Mouse (Mus musculus) lung, embryonic 16.5 days (tissue): ENCODE measurements around the gene Lhx6. TPM values are rescaled to one million over a fixed set of nuclear protein-coding genes. Genes with fewer than 3 reads are reported as not detected.

Source experiments
- ATAC-seq: fragments of 200-750 bp; cut with Nextera tagmentation; 2 replicates; pipeline ENCODE4 v1.8.0; 2017; ENCODE audit warnings: low read depth, mild to moderate bottlenecking, moderate library complexity
- H3K27ac ChIP-seq: fragments of 300-500 bp; sonication (generic); 2 replicates; pipeline ENCODE4 v1.5.1; 2014; ENCODE audit warnings: mild to moderate bottlenecking, control low read depth, low read length
- H3K27me3 ChIP-seq: fragments of 300-500 bp; sonication (generic); 2 replicates; pipeline ENCODE4 v1.6.1; 2014; ENCODE audit warnings: low read depth, low read length, mixed read lengths; ENCODE audit not compliant: control insufficient read depth, insufficient read depth
- H3K36me3 ChIP-seq: fragments of 300-500 bp; sonication (generic); 2 replicates; pipeline ENCODE4 v1.6.1; 2014; ENCODE audit warnings: low read length; ENCODE audit not compliant: control insufficient read depth, insufficient read depth
- H3K4me1 ChIP-seq: fragments of 300-500 bp; sonication (generic); replicated peaks from 2 replicates; pipeline ENCODE4 v1.6.1; 2014; ENCODE audit warnings: low read length, mixed read lengths; ENCODE audit not compliant: control insufficient read depth, insufficient read depth
- H3K4me2 ChIP-seq: fragments of 300-500 bp; sonication (generic); 2 replicates; pipeline ENCODE4 v1.6.1; 2014; ENCODE audit warnings: low read depth, low read length, control low read depth
- H3K4me3 ChIP-seq: fragments of 300-500 bp; sonication (generic); 2 replicates; pipeline ENCODE4 v1.5.1; 2014; ENCODE audit warnings: mild to moderate bottlenecking, low read length, control low read depth
- H3K9ac ChIP-seq: fragments of 300-500 bp; sonication (generic); 2 replicates; pipeline ENCODE4 v1.6.1; 2014; ENCODE audit warnings: low read length, control low read depth
- H3K9me3 ChIP-seq: fragments of 300-500 bp; sonication (generic); 2 replicates; pipeline ENCODE4 v1.6.1; 2016; ENCODE audit warnings: low read length; ENCODE audit not compliant: control insufficient read depth
- WGBS: fragments of 180-500 bp; shearing (Covaris S2); extraction: QIAGEN DNeasy Blood & Tissue Kit; methylation state at CpG from one replicate; pipeline ENCODE4 v1.1.7; 2014; 5-methylcytosine and 5-hydroxymethylcytosine counted together
- polyA plus RNA-seq: library from polyadenylated mRNA; unstranded; fragments of >200 nt; fragmentation: Nextera tagmentation; extraction: Ambion mirVana; gene quantifications from 2 replicates; pipeline ENCODE4 v1.2.1, GENCODE M21; 2015

Gene Lhx6
- polyA plus RNA-seq, 1 experiment from 2014 or later: 4.7 TPM

DNA sequence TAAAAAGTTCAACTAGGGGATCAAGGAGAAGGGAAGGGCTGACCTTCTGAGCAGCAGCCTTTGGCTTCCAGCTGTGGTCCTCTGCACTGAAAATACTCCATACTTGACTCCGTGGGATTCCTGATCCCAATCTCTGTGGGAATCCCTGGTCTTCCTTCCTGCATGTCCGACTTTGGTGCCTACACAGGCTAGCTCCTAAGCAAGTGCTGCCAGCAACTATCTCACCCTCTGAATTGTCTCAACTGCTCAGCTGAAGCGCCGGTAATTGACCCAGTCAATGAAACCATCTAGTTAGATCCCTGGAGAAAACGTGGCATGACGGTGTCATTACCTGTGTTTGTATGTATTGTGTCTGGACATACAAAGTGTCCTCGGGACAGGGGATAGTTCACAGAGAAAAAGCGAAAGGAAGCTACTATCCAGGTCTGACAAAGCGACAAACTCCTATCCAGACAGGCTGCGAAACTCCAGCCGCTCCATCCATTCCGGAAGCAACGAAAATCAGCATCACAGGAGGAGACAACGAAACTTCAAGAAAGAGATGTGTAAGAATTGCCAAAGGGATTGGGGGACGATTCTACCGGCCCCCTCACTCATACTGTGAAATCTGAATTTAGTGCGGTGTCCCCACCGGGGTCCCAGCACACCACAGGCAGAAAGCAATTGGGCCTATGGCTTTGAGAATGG lies 7.9 kb downstream of the Lhx6 start:
- Histone ChIP-seq H3K4me3 (no peak overlapping the region), H3K36me3 (no peaks in the 10 kb centered on the region), H3K27ac (no peak overlapping the region), H3K9me3 (no peaks in the 10 kb centered on the region), H3K4me1 (peaks cover under 1% of the 10 kb centered on the region; the same call in 1 of the 2 replicates), H3K4me2 (no peak overlapping the region), H3K27me3 (peaks cover 89% of the 10 kb centered on the region), H3K9ac (no peak overlapping the region)
- WGBS: 9% methylated on average over 18 of the region's 18 CpGs
- ATAC-seq: no peak

DNA sequence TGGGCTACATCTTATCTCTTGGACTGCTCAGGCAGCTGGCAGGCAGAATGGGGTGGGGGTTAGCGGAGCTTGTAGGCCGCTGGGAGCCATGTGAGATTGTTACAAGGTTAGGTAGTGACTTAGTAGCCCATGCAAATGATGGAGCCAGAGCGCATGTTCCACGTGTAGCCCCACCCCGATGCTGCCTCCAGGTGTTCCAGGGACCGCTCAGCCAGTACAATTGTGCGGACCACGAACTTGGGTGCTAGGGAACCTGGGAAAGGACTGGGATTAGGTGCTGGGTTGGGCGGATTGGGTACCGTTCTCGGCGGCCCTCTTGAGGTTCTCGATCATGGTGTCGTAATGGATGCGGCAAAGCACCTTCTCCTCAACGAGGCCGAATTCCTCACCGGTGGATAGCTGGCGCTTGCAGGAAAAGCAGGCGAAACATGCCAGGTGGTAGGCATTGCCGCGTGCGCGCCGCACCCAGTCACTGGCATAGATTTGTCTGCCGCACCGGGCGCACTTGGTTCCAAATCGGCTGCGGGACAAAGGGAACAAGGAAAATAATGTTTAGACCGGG lies 11.2 kb downstream of the Lhx6 start:
- Histone ChIP-seq H3K4me3 (no peak overlapping the region), H3K4me1 (peaks cover 11% of the 10 kb centered on the region), H3K36me3 (no peaks in the 10 kb centered on the region), H3K27me3 (peaks cover 94% of the 10 kb centered on the region), H3K27ac (no peak overlapping the region), H3K9ac (no peak overlapping the region), H3K4me2 (no peak overlapping the region), H3K9me3 (no peaks in the 10 kb centered on the region)
- no peak for ATAC-seq
- WGBS: 12% methylated on average over 31 of the region's 31 CpGs

GRCm38 (mm10) chr2:36093301-36093700 lies 11.9 kb downstream of the Lhx6 start:
- peaks cover 11% of the 10 kb centered on the region for H3K4me1 ChIP-seq
- 40% methylated on average over 7 of the region's 7 CpGs for WGBS
- H3K27ac ChIP-seq: no peak overlapping the region
- H3K9ac ChIP-seq: no peak overlapping the region
- peaks cover 87% of the 10 kb centered on the region for H3K27me3 ChIP-seq
- no peak overlapping the region for H3K4me2 ChIP-seq
- H3K36me3 ChIP-seq: no peaks in the 10 kb centered on the region
- H3K4me3 ChIP-seq: no peak overlapping the region
- ATAC-seq: no peak
- H3K9me3 ChIP-seq: no peaks in the 10 kb centered on the region

- Histone ChIP-seq H3K4me1 (peaks cover 11% of the 10 kb centered on the region), H3K36me3 (no peaks in the 10 kb centered on the region), H3K9me3 (no peaks in the 10 kb centered on the region), H3K4me3 (no peak overlapping the region), H3K4me2 (no peak overlapping the region), H3K27ac (no peak overlapping the region), H3K9ac (no peak overlapping the region), H3K27me3 (peaks cover 82% of the 10 kb centered on the region)
- WGBS: 14% methylated on average over 4 of the region's 4 CpGs
- ATAC-seq: no peak
Measured at GRCm38 (mm10) chr2:36092748-36093147, 12.5 kb downstream of the Lhx6 start.

DNA sequence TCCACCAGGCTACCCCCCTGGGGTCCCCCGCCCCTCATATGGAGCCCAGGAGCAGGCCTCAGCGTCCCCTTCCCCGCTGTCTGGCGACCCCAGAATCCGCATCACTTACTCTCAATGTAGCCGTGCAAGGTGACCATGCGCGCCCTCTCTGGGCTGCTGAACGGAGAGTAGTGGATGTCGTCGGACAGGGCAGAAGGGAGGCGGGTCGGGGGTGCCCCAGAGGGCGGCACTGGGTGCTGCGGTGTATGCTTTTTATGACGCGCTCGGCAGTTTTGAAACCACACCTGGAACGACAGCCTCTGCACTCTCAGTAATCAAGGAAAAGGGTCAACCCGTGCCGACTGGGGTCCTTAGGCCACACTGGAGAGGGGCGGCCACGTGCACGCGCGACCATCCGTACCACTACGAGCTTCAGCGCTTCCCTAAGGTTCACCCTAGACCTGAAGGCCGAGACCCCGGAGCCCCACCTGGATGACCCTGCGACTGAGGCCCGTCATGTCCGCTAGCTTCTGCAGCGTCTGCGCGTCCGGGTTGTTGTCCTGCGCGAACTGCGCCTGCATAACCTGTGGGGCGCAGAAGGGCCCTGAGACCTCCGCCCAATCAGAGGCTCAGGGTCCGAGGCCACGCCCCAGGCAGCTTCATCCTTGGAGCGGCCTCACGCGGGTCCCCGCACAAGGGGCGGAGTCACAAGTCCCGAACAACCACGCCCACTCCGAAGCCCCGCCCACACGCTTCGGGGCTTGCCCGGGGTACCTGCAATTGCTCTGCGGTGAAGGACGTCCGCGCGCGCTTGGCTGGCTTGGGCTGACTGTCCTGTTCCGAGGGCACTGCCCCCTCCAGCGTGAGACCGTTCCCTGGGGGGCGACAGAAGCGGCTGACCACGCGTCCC lies 14.1 kb downstream of the Lhx6 start:
- ATAC-seq: peak; percentile 87
- Histone ChIP-seq H3K4me2 (peak overlapping the region; percentile 69), H3K4me1 (peaks cover 11% of the 10 kb centered on the region), H3K27me3 (peaks cover 70% of the 10 kb centered on the region), H3K9me3 (no peaks in the 10 kb centered on the region), H3K36me3 (no peaks in the 10 kb centered on the region), H3K27ac (no peak overlapping the region), H3K9ac (peak overlapping the region; percentile 29), H3K4me3 (peak overlapping the region; percentile 49)
- 10% methylated on average over 70 of the region's 70 CpGs for WGBS

DNA sequence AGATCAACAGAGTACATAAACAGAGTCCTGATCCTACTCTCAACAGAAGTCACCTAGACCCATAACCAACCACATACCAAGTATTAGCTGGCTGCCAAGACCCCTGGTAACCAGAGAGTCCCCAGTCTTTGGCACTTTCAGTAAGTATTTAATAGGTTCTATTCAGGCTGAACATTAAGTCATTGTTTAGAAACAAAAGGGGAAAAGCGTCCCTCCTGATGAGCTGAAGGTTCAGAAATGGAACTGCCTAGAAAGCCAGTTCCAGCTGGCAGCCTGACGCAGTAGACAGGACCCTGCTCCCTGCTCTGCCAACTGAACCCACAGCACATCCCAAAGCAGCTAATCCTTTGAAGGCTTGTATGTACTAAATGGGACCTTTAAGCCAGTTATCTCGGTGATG lies 16.0 kb downstream of the Lhx6 start:
- ATAC-seq: no peak
- peaks cover 51% of the 10 kb centered on the region for H3K27me3 ChIP-seq
- H3K4me3 ChIP-seq: no peak overlapping the region
- no peak overlapping the region for H3K4me2 ChIP-seq
- H3K36me3 ChIP-seq: no peaks in the 10 kb centered on the region
- H3K27ac ChIP-seq: no peak overlapping the region
- WGBS: 60% methylated on average over 3 of the region's 3 CpGs
- H3K4me1 ChIP-seq: peaks cover 11% of the 10 kb centered on the region
- no peaks in the 10 kb centered on the region for H3K9me3 ChIP-seq
- no peak overlapping the region for H3K9ac ChIP-seq

DNA sequence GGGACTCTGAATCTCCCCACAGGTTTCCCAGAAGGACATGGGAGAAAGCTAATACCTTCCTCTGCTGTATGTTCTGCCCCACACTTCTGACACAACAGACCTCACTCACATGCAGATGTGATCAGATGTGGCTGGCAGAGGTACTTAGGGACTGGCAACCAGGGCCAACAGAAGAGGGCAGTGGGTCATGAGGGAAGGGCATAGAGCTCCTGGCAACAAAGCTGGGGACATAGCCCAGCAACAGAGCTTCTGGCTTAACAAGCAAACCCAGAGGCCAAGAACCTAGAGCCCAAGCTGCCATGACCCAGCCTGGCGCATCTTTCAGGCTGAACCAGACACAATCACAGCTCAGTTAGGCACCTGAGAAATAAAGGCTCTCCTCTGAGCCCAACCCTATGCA lies 20.2 kb downstream of the Lhx6 start:
- 100% methylated on average over 1 of the region's 1 CpGs for WGBS
- no peaks in the 10 kb centered on the region for H3K36me3 ChIP-seq
- no peak for ATAC-seq
- 0 out of 2 replicates have a peak, but pooled peaks cover 2% of the 10 kb centered on the region for H3K4me1 ChIP-seq
- no peak overlapping the region for H3K4me3 ChIP-seq
- H3K27ac ChIP-seq: no peak overlapping the region
- H3K9me3 ChIP-seq: no peaks in the 10 kb centered on the region
- H3K27me3 ChIP-seq: peaks cover 12% of the 10 kb centered on the region
- no peak overlapping the region for H3K4me2 ChIP-seq
- H3K9ac ChIP-seq: no peak overlapping the region

- H3K4me3 ChIP-seq: no peak overlapping the region
- no peak overlapping the region for H3K9ac ChIP-seq
- no peak overlapping the region for H3K4me2 ChIP-seq
- 0 out of 2 replicates have a peak, but pooled peaks cover 2% of the 10 kb centered on the region for H3K4me1 ChIP-seq
- H3K27me3 ChIP-seq: peaks cover 4% of the 10 kb centered on the region
- H3K9me3 ChIP-seq: no peaks in the 10 kb centered on the region
- 84% methylated on average over 9 of the region's 9 CpGs for WGBS
- H3K36me3 ChIP-seq: no peaks in the 10 kb centered on the region
- ATAC-seq: no peak
- H3K27ac ChIP-seq: no peak overlapping the region
Measured at GRCm38 (mm10) chr2:36082802-36083580, 22.2 kb downstream of the Lhx6 start.
